Mouse (Mus musculus): ENCODE data around the gene Camk1. TPM values are rescaled to one million over a fixed set of nuclear protein-coding genes. Genes with fewer than 3 reads are reported as not detected.

Camk1 gene
- total RNA-seq (2021) = 45.3 and 62.0 TPM in 2 replicates
- long read RNA-seq, transcript Camk1-201 (12 exons, 1,496 nt) = major isoform, 54 of 67 reads
- long read RNA-seq, partial matches to known transcripts = 2 of 67 reads
- long read RNA-seq, other reads (novel, unspliced or antisense) = 7 of 67 reads

DNA sequence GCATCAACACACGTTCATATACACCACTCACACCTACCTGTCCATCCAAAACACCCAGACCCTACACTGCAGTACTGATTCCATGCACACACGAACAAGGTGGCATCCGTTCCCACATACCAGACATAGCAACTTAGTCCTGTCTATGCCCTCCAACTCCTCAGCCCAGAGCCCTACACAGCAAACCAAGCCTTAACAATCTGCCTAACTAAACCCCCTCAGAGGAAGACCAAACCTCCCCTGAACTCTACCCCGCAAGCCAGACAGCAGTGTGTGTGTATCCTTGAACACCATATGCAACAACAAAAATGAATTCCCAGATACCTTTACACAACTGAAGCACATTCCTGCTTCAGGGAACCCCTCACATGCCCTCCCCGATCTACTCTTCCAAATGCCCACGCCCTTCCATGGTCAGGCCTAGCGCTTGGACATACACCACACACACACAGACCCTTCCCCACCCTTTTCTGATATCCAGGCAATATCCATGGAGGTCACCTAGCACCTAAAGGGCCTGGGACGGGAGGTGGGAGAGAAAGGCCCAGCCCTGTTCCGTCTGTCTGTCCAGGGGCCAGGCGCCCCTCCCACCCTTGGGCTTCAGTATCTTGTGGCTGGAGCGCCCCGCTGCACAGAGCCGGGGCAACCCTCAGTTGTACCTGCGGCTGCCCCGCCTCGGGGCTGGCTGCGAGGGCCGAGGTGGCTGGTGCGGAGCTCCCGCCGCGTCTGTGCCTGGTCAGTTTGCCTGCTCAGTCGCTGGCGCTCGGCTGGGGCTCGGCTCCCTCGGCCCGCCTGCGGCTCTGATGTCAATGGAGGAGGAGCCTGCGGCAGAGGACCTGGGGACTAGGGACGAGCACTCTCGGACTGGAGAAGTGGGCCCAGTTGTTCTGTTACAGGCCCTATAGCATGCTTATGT, at the start of gene Camk1:
TSS of gene Camk1 (minus strand) at position 808 of the 916 bp plus-strand sequence.
- DNase-seq = peak; percentile 86

- DNase-seq = peak; percentile 60
Measured at GRCm38 (mm10) chr6:113392387-113393071, 48.7 kb upstream of the Camk1 start.

DNA sequence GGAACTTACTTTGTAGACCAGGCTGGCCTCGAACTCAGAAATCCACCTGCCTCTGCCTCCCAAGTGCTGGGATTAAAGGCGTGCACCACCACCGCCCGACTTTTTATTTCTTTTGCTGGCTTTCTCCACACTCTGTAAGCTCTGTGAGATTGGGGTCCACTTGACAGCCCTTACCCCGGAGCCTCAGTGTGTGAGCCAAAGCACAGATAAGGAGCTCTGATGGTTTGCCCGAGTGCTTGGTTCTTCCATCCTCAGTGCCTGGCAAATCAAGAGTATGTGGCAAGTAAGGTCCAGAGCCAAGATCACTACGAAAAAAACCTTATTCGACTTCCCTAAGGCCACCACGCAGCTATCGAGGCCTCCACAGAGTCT, 48.2 kb upstream of the Camk1 start:
- DNase-seq = no peak

DNA sequence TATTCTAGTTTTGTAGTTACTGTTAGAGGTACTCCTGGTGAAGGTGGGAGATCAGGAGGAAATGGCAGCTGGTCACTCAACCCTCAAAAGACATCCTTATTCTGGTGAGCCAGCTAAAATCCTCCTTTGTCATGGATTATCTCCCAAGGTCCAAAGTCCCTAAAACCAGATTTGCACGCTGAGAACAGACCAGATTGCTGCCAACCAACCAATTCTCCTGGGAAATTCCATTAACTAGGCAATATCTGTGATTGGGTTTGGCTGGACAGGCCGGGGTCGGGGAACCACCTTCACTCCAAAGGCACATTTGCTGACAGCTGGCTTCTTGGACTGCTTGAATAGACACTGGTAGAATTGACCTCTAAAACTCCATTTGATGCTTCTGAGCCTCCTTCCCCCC, 46.9 kb upstream of the Camk1 start:
- no peak for DNase-seq

- DNase-seq = no peak
Measured at GRCm38 (mm10) chr6:113388960-113389359, 45.2 kb upstream of the Camk1 start, which contains the start of gene Ttll3. TSS of gene Ttll3 (plus strand) at chr6:113389260.

GRCm38 (mm10) chr6:113386025-113386424, 42.2 kb upstream of the Camk1 start:
- no peak for DNase-seq

DNA sequence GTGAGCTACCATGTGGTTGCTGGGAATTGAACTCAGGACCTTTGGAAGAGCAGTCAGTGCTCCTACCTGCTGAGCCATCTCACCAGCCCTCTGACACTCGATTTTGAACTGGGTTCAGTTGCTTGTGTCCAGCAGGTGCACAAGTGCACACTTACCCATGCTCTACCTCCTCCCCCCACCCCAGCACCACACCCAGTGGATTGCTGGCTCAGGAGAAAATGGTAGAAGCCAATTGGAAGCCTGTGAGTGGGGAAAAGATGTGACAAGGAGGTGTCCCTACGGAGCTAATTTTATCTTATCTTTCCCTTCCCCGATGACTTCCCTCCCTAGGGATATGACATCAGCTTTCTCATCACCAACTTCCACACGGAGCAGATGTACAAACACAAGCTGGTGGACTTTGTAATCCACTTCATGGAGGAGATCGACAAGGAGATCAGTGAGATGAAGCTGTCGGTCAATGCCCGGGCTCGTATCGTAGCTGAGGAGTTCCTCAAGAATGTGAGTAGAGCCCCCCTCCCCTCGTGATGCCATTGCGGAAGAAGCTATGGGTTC, 41.5 kb upstream of the Camk1 start:
- no peak for DNase-seq

- no peak for DNase-seq
Measured at GRCm38 (mm10) chr6:113384351-113384927, 40.7 kb upstream of the Camk1 start.

- DNase-seq = no peak
Measured at GRCm38 (mm10) chr6:113380480-113380879, 36.7 kb upstream of the Camk1 start.

DNA sequence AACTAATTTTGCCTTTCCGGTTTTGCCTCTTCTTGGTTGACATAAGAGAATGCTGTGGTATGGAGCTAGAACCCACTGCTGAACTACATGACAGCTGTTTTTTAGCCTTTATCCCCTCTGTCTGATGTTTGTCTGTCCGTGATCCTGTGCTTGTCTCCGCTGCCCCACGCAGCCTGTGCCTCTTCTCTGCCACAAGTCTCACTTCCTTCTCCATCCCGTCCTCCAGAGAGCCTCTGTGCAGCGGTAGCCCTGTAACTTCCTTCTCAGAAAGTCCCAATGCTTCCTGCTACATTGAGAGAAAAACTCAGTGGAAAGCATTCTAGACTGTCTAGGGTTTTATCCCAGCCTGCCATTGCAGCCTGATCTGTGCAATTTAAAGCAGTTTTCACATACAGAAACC, 35.5 kb upstream of the Camk1 start:
- DNase-seq = no peak

- peak; percentile 90 for DNase-seq
Measured at GRCm38 (mm10) chr6:113377496-113378385, 34.0 kb upstream of the Camk1 start, which contains the start of the genes Tada3 and Arpc4. TSS of gene Tada3 (minus strand) at chr6:113377883. TSS of gene Arpc4 (plus strand) at chr6:113378115.

DNA sequence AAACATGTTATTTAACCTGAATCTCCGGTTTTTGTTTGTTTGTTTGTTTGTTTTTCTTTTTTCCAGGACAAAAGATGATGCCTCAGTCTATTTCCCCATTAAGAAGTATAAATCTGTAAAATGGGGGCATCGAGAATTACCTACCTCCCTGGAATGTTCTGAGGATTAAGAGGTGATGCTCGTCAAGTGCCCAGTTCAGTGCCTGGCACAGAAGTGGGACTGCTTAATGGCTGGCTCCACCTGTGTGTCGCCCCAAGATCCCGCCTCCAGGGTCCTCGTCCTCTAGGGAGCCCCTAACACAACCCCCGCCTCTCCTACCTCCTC, 33.4 kb upstream of the Camk1 start:
- DNase-seq = no peak

DNA sequence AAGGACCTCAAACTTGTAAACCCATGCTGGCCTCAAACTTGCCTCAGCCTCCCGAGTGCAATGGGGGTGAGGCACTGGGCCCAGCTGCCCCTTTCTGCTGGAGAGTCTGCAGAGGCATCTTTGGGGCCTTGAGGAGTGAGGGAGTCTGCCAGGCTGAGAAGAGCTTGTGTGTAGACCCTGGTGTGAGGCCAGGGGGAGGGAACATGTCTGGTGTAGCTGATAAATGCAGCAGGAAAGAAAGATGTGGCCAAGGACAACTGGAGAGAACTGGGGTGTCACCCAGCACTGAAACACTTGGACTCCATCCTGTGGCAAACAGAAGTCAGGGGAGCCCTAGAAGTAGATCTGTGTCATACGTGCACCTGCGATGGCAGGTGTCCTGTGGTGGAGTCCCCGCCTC, 29.7 kb upstream of the Camk1 start:
- DNase-seq = no peak

DNA sequence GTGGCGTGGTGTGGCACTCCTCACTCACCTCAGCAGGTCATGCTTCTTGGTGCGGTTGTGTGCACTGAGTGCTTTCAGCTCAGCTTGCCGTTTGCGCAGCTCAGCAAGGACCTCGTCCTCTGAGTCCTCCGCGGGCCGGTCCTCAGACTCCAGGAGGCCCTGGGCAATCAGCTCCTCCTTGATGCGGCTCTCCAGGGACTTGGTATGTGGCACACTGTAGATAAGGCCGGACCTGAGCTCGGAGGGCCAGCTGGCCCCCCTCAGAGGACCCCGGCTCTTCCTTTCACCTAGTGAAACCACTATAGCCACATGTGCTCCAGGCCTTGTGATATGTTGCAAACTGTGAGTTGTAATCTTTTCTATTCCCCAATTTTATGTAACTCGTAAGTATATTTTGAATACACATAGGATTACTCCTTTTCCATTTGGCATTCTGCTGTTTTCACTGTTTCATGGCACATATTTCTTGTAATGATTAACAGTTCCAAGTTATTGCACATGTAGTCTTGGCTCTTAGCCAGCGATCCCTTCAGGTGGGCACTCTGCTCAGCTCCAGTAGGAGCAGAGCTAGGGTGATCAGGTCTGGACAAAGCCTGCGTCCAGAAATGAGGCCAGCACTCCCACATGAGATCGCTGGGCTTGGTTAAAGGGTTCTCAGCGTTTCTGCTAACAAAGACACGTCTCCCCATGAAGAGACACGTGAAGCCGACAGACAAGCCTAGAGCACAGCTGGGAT, 26.6 kb upstream of the Camk1 start:
- no peak for DNase-seq

DNA sequence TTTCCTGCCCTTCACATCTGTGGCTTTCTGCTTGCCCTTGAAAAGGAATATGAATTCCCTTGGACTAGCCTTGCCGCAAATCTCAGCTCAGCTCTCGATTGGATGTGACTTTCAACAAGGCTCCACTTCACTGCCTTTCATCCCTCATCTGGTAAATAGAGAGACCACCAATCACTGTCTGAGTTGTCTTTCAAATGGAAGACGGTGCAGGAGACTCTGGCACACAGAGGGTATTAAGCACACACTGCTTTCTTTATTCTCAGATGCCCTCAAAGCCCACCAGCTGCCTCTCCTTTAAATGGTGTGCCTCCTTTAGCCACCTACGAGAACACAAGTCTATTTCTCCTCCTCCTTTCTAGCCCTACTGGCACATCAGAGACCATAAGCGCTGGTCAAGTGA, 24.8 kb upstream of the Camk1 start:
- no peak for DNase-seq

- DNase-seq = no peak
Measured at GRCm38 (mm10) chr6:113368124-113368523, 24.3 kb upstream of the Camk1 start.

DNA sequence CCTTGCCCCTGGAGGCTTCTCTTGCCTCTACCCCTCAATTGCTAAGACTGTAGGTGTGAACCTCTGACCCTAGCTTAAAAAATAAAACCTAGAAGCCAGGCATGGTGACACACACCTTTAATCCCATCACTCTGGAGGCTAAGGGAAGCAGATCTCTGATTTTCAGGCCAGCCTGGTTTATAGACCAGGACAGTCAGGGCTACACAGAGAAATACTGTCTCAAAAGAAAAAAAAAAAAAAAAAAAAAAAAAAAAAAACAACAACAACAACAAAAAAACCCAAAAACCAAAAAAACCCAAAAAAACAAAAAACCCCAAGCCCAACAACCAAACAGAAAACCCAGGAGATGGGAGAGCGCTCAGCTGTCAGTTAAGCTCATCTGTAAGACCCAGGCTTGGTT, 23.8 kb upstream of the Camk1 start:
- DNase-seq = no peak

GRCm38 (mm10) chr6:113366639-113367038, 22.9 kb upstream of the Camk1 start:
- DNase-seq = no peak

GRCm38 (mm10) chr6:113364518-113365135, 20.8 kb upstream of the Camk1 start:
- no peak for DNase-seq

GRCm38 (mm10) chr6:113362241-113362640, 18.5 kb upstream of the Camk1 start:
- DNase-seq = no peak

All from adrenal gland, postnatal 25 days (tissue).